Mouse (Mus musculus): ENCODE measurements around the gene Cyp2c54.
"Not testable (repeated sequence)": the region's sequence is repeated elsewhere in the genome, so short reads cannot be mapped to it uniquely, and the experiment has no call there.

The Cyp2c54 gene

GRCm38 (mm10) chr19:40073701-40074100 is at the start of gene Cyp2c54:
Cyp2c54 (minus strand) TSS chr19:40073827.
- no peak for DNase-seq (ENCODE audit: inconsistent age in 2 of 2, low spot score in 1 of 2)

- not testable (repeated sequence) for DNase-seq (ENCODE audit: inconsistent age in 2 of 2, low spot score in 1 of 2)
Measured at GRCm38 (mm10) chr19:40119624-40120023, 46.0 kb upstream of the Cyp2c54 start.

- DNase-seq (ENCODE audit: inconsistent age in 2 of 2, low spot score in 1 of 2) = no peak
Measured at GRCm38 (mm10) chr19:40091111-40091510, 17.5 kb upstream of the Cyp2c54 start.

GRCm38 (mm10) chr19:40089421-40089820 is 15.8 kb upstream of the Cyp2c54 start, which contains the start of gene Cyp2c50:
Cyp2c50 (plus strand) TSS chr19:40089688.
- not testable (repeated sequence) for DNase-seq (ENCODE audit: inconsistent age in 2 of 2, low spot score in 1 of 2)

GRCm38 (mm10) chr19:40088381-40088780 is 14.8 kb upstream of the Cyp2c54 start:
- DNase-seq (ENCODE audit: inconsistent age in 2 of 2, low spot score in 1 of 2) = no peak

GRCm38 (mm10) chr19:39992140-39992539 is 81.5 kb downstream of the Cyp2c54 start, which contains the start of gene Cyp2c37:
Cyp2c37 (plus strand) TSS chr19:39992424.
- not testable (repeated sequence) for DNase-seq (ENCODE audit: inconsistent age in 2 of 2, low spot score in 1 of 2)

GRCm38 (mm10) chr19:39989471-39989870 is 84.2 kb downstream of the Cyp2c54 start:
- DNase-seq (ENCODE audit: inconsistent age in 2 of 2, low spot score in 1 of 2) = no peak

All from adrenal gland, adult (tissue).